Mouse (Mus musculus) thymus, adult 2 months (tissue): ENCODE measurements around the gene Mt4. TPM values are rescaled to one million over a fixed set of nuclear protein-coding genes. Genes with fewer than 3 reads are reported as not detected.

Experiments used
- DNase-seq: peaks from one replicate; pipeline ENCODE4 v3.0.0; 2021
- H3K27ac ChIP-seq: fragments of 200-500 bp; 2 replicates; pipeline ENCODE4 v1.5.1; 2012; ENCODE audit warnings: low read length, control low read depth; ENCODE audit not compliant: control insufficient read depth, insufficient read depth
- H3K27me3 ChIP-seq: fragments of 200-500 bp; 2 replicates; pipeline ENCODE4 v1.6.1; 2012; ENCODE audit warnings: mild to moderate bottlenecking, low read length, moderate library complexity, mixed read lengths; ENCODE audit not compliant: control insufficient read depth, insufficient read depth
- H3K36me3 ChIP-seq: fragments of 200-500 bp; 2 replicates; pipeline ENCODE4 v1.6.1; 2012; ENCODE audit warnings: mild to moderate bottlenecking, low read length, moderate library complexity; ENCODE audit not compliant: control insufficient read depth, insufficient read depth
- H3K4me1 ChIP-seq: fragments of 200-500 bp; replicated peaks from 2 replicates; pipeline ENCODE4 v1.6.1; 2012; ENCODE audit warnings: low read length; ENCODE audit not compliant: control insufficient read depth, insufficient read depth
- H3K4me3 ChIP-seq: fragments of 200-500 bp; 2 replicates; pipeline ENCODE4 v1.5.1; 2012; ENCODE audit warnings: mild to moderate bottlenecking, low read length, control low read depth, moderate library complexity; ENCODE audit not compliant: control insufficient read depth, insufficient read depth
- CTCF ChIP-seq: fragments of 200-500 bp; IDR thresholded peaks from 2 replicates; pipeline ENCODE4 v1.5.1; 2012; ENCODE audit warnings: mild to moderate bottlenecking, control low read depth, low read length, moderate library complexity, borderline replicate concordance; ENCODE audit not compliant: control insufficient read depth, poor library complexity, insufficient read depth; ENCODE audit errors: extremely low read depth
- POLR2A ChIP-seq: fragments of 200-500 bp; IDR thresholded peaks from 2 replicates; pipeline ENCODE4 v1.6.1; 2012; ENCODE audit warnings: mild to moderate bottlenecking, low read length, control low read depth, moderate library complexity; ENCODE audit not compliant: control insufficient read depth, poor library complexity, insufficient read depth; ENCODE audit errors: extremely low read depth
- WGBS: fragments of 180-500 bp; shearing (Covaris S2); methylation state at CpG from one replicate; pipeline ENCODE4 v1.1.7; 2018; 5-methylcytosine and 5-hydroxymethylcytosine counted together
- polyA plus RNA-seq: library from polyadenylated mRNA; depleted of rRNA; stranded (reverse); fragments of >200 nt; gene quantifications from 2 replicates; pipeline ENCODE4 v1.2.3, GENCODE M21; 2012

The Mt4 gene
- polyA plus RNA-seq, 1 experiment, result 12.1 TPM

GRCm38 (mm10) chr8:94178857-94179712, 42.1 kb downstream of the Mt4 start, which contains the start of gene Mt1:
Gene Mt1 (plus strand): TSS chr8:94179082.
- TF ChIP-seq POLR2A (no peak), CTCF (no peak)
- WGBS, result 2% methylated on average over 50 of the region's 50 CpGs
- Histone ChIP-seq H3K27ac (no peak within 1 kb of the TSS), H3K4me1 (peaks cover 10% of the 10 kb centered on the region; the same call in 1 of the 2 replicates), H3K36me3 (no peaks in the 10 kb centered on the region), H3K27me3 (peaks cover 10% of the 10 kb centered on the region; the same call in 1 of the 2 replicates), H3K4me3 (peak within 1 kb of the TSS; percentile 34)
- no peak for DNase-seq

- Histone ChIP-seq H3K4me3 (peak overlapping the region; percentile 34), H3K27ac (no peak overlapping the region), H3K27me3 (peaks cover 10% of the 10 kb centered on the region; the same call in 1 of the 2 replicates), H3K4me1 (peaks cover 10% of the 10 kb centered on the region; the same call in 1 of the 2 replicates), H3K36me3 (no peaks in the 10 kb centered on the region)
- TF ChIP-seq CTCF (no peak), POLR2A (no peak)
- no peak for DNase-seq
- WGBS, result 6% methylated on average over 25 of the region's 25 CpGs
Observed at GRCm38 (mm10) chr8:94179713-94180560, 42.9 kb downstream of the Mt4 start.

- peaks cover 10% of the 10 kb centered on the region; the same call in 1 of the 2 replicates for H3K4me1 ChIP-seq
- WGBS, result 93% methylated on average over 1 of the region's 1 CpGs
- H3K36me3 ChIP-seq, result no peaks in the 10 kb centered on the region
- peaks cover 10% of the 10 kb centered on the region; the same call in 1 of the 2 replicates for H3K27me3 ChIP-seq
- H3K4me3 ChIP-seq, result no peak overlapping the region
- DNase-seq, result no peak
- no peak overlapping the region for H3K27ac ChIP-seq
- TF ChIP-seq POLR2A (no peak), CTCF (no peak)
Observed at GRCm38 (mm10) chr8:94180561-94180908, 43.5 kb downstream of the Mt4 start.

DNA sequence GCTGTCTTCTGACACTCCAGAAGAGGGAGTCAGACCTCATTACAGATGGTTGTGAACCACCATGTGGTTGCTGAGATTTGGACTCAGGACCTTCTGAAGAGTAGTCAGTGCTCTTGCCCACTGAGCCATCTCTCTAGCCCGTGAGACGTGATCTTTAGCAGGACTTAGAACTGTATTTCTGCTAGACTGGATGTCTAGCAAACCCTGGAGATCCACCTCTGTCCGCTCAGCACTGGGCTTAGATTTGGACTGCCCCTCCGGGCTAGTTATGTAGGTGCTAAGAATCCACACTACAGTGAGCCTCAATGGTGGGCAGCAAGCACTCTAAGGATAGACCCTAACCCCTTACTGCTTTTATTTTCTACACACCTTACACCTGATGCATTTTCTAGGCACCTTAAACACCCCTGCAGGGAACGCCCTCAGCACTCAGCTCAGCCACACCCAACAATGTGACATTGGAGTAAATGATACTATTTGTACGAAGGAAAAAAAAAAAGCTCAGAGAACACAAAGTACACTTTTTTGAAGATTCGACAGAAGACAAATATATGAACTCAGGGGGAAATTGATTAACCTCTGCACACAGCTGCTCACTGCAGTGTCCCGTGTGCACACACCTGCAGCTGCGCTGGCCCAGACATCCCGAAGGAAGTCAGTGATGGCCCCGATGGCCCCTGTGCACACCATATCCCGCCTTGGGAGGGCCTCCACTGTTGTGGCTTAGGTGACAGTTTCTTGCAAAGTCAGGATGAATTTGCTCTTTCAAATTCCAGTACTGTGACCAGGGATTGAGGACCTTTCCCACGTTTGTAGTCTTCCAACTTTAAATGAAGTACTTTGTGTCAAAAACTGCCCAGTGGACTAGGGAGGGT, 45.3 kb downstream of the Mt4 start:
- Histone ChIP-seq H3K4me1 (peaks cover 14% of the 10 kb centered on the region; the same call in 1 of the 2 replicates), H3K4me3 (no peak overlapping the region)

GRCm38 (mm10) chr8:94183117-94183516, 46.1 kb downstream of the Mt4 start:
- Histone ChIP-seq H3K4me1 (peaks cover 15% of the 10 kb centered on the region; the same call in 1 of the 2 replicates), H3K27me3 (peaks cover 13% of the 10 kb centered on the region; the same call in 1 of the 2 replicates), H3K4me3 (peak overlapping the region; percentile 15; the same call in 1 of the 2 replicates), H3K36me3 (no peaks in the 10 kb centered on the region), H3K27ac (no peak overlapping the region)
- DNase-seq, result peak; percentile 61
- TF ChIP-seq CTCF (peak; percentile 76), POLR2A (no peak)
- WGBS, result 1% methylated on average over 16 of the region's 16 CpGs

More for the DNA sequence above, 45.3 kb downstream of the Mt4 start:
- WGBS, result 74% methylated on average over 13 of the region's 13 CpGs
- Histone ChIP-seq H3K27me3 (peaks cover 10% of the 10 kb centered on the region; the same call in 1 of the 2 replicates), H3K36me3 (no peaks in the 10 kb centered on the region), H3K27ac (no peak overlapping the region)
- no peak for TF ChIP-seq CTCF
- no peak for TF ChIP-seq POLR2A
- no peak for DNase-seq

GRCm38 (mm10) chr8:94184357-94184843, 47.4 kb downstream of the Mt4 start:
- peaks cover 10% of the 10 kb centered on the region; the same call in 1 of the 2 replicates for H3K4me1 ChIP-seq
- H3K4me3 ChIP-seq, result no peak overlapping the region
- DNase-seq, result no peak
- H3K27ac ChIP-seq, result no peak overlapping the region
- peaks cover 10% of the 10 kb centered on the region; the same call in 1 of the 2 replicates for H3K27me3 ChIP-seq
- WGBS, result 59% methylated on average over 12 of the region's 12 CpGs
- TF ChIP-seq POLR2A, result no peak
- TF ChIP-seq CTCF, result no peak
- no peaks in the 10 kb centered on the region for H3K36me3 ChIP-seq
